Mouse (Mus musculus): ENCODE measurements at regions not wholly inside any gene's neighbourhood (a gene's known extent, or its start where the extent isn't known, plus 50 kb on each side); places are given as distances from the start of the nearest gene placed in this dataset.

- no peak for TF ChIP-seq CTCF (IDR thresholded peaks at IDR 0.05; ENCODE audit: control insufficient read depth, insufficient read depth, insufficient read length)
- TF ChIP-seq MYOD1 (IDR thresholded peaks at IDR 0.05; ENCODE audit: control insufficient read depth, insufficient read length, low read depth) = no peak
- TF ChIP-seq USF1 (IDR thresholded peaks at IDR 0.05; ENCODE audit: low read depth) = no peak
- TF ChIP-seq FOSL1 (IDR thresholded peaks at IDR 0.05; ENCODE audit: insufficient read depth, low read length, poor library complexity, severe bottlenecking) = no peak
Measured at GRCm38 (mm10) chr4:31121586-31121985, 842.3 kb upstream of the Map3k7 start.

Measured in C2C12 (cell line).